9 mouse cellular contexts compared by ENCODE assay signal in genomic region chr9:109000726-109001125, GRCm38 (mm10). TPM values are rescaled to one million over a fixed set of nuclear protein-coding genes. Genes with fewer than 3 reads are reported as not detected.
DNase-seq lines count a peak whose midpoint lies in the region; ATAC-seq and TF ChIP-seq lines count a peak whose summit lies in the region.
"Had no signal": no experiment of that assay in that cellular context is flagged by ENCODE, and none has a peak within 500 bp of the region (broad histone marks: within the 10 kb centered on the region; RNA-seq: fewer than 3 reads in every experiment).

No protein-coding gene starts in this region.

- no peaks in the 10 kb centered on the region for H3K27me3 ChIP-seq in MEL (ENCODE audit: control insufficient read depth in 1 of 2, insufficient read depth in 2 of 2, low read length in 2 of 2)
- H3K27me3 ChIP-seq in intestine, embryonic 15.5 days (replicated peaks) = no peaks in the 10 kb centered on the region
- no peaks in the 10 kb centered on the region for H3K27me3 ChIP-seq in liver, embryonic 13.5 days
- H3K27me3 ChIP-seq in neural tube, embryonic 13.5 days = no peaks in the 10 kb centered on the region

- no peak overlapping the region for H3K9ac ChIP-seq in MEL (ENCODE audit: control insufficient read depth, low read depth, low read length, poor library complexity, severe bottlenecking)
- no peak overlapping the region for H3K9ac ChIP-seq in intestine, embryonic 15.5 days
- H3K9ac ChIP-seq in liver, embryonic 13.5 days = no peak overlapping the region
- no peak overlapping the region for H3K9ac ChIP-seq in neural tube, embryonic 13.5 days

- 12% methylated on average over 3 of the region's 3 CpGs for WGBS in intestine, embryonic 15.5 days
- WGBS in liver, embryonic 13.5 days (ENCODE audit: insufficient replicate concordance) = 6% methylated on average over 3 of the region's 3 CpGs
- WGBS in neural tube, embryonic 13.5 days = 7% methylated on average over 3 of the region's 3 CpGs

- H3K4me3 ChIP-seq in MEL (ENCODE audit: control insufficient read depth in 1 of 2, insufficient read depth in 1 of 2, low read depth in 2 of 2, low read length in 2 of 2) = no peak overlapping the region
- no peak overlapping the region for H3K4me3 ChIP-seq in intestine, embryonic 15.5 days (replicated peaks)
- H3K4me3 ChIP-seq in liver, embryonic 13.5 days (replicated peaks) = no peak overlapping the region
- no peak overlapping the region for H3K4me3 ChIP-seq in neural tube, embryonic 13.5 days

- peaks cover 6 to 22% of the 10 kb centered on the region in 2 experiments for H3K4me1 ChIP-seq in MEL (ENCODE audit: control insufficient read depth in 1 of 2, insufficient read depth in 2 of 2, low read length in 2 of 2)
- H3K4me1 ChIP-seq in intestine, embryonic 15.5 days (replicated peaks) = peaks cover 4% of the 10 kb centered on the region; the same call in 1 of the 2 replicates
- H3K4me1 ChIP-seq in liver, embryonic 13.5 days (replicated peaks) = peaks cover 18% of the 10 kb centered on the region
- 0 out of 2 replicates have a peak, but pooled peaks cover 6% of the 10 kb centered on the region for H3K4me1 ChIP-seq in neural tube, embryonic 13.5 days (replicated peaks)

- H3K79me2 ChIP-seq in MEL (ENCODE audit: control insufficient read depth, insufficient read depth, low read length, poor library complexity) = no peaks in the 10 kb centered on the region

- H3K36me3 ChIP-seq in MEL (ENCODE audit: control insufficient read depth in 1 of 2, insufficient read depth in 2 of 2, low read length in 2 of 2) = peaks cover 0 to 13% of the 10 kb centered on the region in 2 experiments; a peak in 2 of 4 replicates
- no peaks in the 10 kb centered on the region for H3K36me3 ChIP-seq in intestine, embryonic 15.5 days
- no peaks in the 10 kb centered on the region for H3K36me3 ChIP-seq in liver, embryonic 13.5 days
- H3K36me3 ChIP-seq in neural tube, embryonic 13.5 days = peaks cover 12% of the 10 kb centered on the region

- TF ChIP-seq EP300 in MEL (IDR thresholded peaks at IDR 0.05; ENCODE audit: low read depth in 1 of 2, low read length in 2 of 2) = no peak

- peak; percentile 95 to 99 (median 97) for TF ChIP-seq CTCF in MEL (IDR thresholded peaks at IDR 0.05 in 2 of 3, conservative IDR thresholded peaks at IDR 0.05 in 1 of 3; ENCODE audit: control insufficient read depth in 1 of 3, insufficient read depth in 1 of 3, low read depth in 2 of 3, low read length in 3 of 3, poor library complexity in 1 of 3, severe bottlenecking in 1 of 3)

- no peak overlapping the region for H3K27ac ChIP-seq in MEL (ENCODE audit: control insufficient read depth, low read depth, low read length)
- no peak overlapping the region for H3K27ac ChIP-seq in intestine, embryonic 15.5 days
- no peak overlapping the region for H3K27ac ChIP-seq in liver, embryonic 13.5 days
- no peak overlapping the region for H3K27ac ChIP-seq in neural tube, embryonic 13.5 days (replicated peaks)

- peak; percentile 45 for ATAC-seq in intestine, embryonic 15.5 days
- ATAC-seq in liver, embryonic 13.5 days (ENCODE audit: low read depth) = peak; percentile 29
- peak; percentile 38; the same call in 1 of the 2 replicates for ATAC-seq in neural tube, embryonic 13.5 days (ENCODE audit: low read depth)

- DNase-seq in B cell, adult 2 months = peak; percentile 85 to 86
- DNase-seq in MEL (ENCODE audit: low read depth, low spot score) = peak; percentile 88
- peak; percentile 62 for DNase-seq in cerebellum, adult 8-10 months
- peak; percentile 69 for DNase-seq in forelimb bud, embryonic 11.5 days (ENCODE audit: low read depth, low spot score)
- DNase-seq in liver, embryonic 13.5 days = peak; percentile 47
- peak; percentile 15 to 62 for DNase-seq in thymus, postnatal 10 days (ENCODE audit: low spot score in 2 of 2)

- H3K9me3 ChIP-seq in MEL (replicated peaks; ENCODE audit: insufficient read depth, low read length) = no peaks in the 10 kb centered on the region
- no peaks in the 10 kb centered on the region for H3K9me3 ChIP-seq in intestine, embryonic 15.5 days
- no peaks in the 10 kb centered on the region for H3K9me3 ChIP-seq in liver, embryonic 13.5 days (replicated peaks)
- H3K9me3 ChIP-seq in neural tube, embryonic 13.5 days = no peaks in the 10 kb centered on the region

- TF ChIP-seq POLR2A in MEL (IDR thresholded peaks at IDR 0.05; ENCODE audit: control insufficient read depth in 1 of 2, insufficient read depth in 1 of 2, low read depth in 1 of 2, low read length in 2 of 2, poor library complexity in 1 of 2) = no peak

- peak; percentile 87 for TF ChIP-seq RAD21 in MEL (IDR thresholded peaks at IDR 0.05; ENCODE audit: low read depth, low read length)

- no peak overlapping the region for H3K4me2 ChIP-seq in intestine, embryonic 15.5 days (replicated peaks)
- H3K4me2 ChIP-seq in liver, embryonic 13.5 days = no peak overlapping the region
- no peak overlapping the region for H3K4me2 ChIP-seq in neural tube, embryonic 13.5 days

TF ChIP-seq in MEL, 35 proteins besides CTCF, POLR2A, EP300 and RAD21:
- TF ChIP-seq CHD2 (IDR thresholded peaks at IDR 0.05; ENCODE audit: low read length) (no peak), ZC3H11A (IDR thresholded peaks at IDR 0.05; ENCODE audit: low read depth, low read length) (peak; percentile 61), SMC3 (IDR thresholded peaks at IDR 0.05; ENCODE audit: low read depth, low read length) (peak; percentile 76)
TF ChIP-seq in MEL: peak in this region for 2.

RNA-seq across cellular contexts. Expression of gene Pfkfb4, which starts 9.1 kb away (rescaled TPM):
- total RNA-seq in MEL (2012; rRNA removed) = 3.2 and 5.1 TPM in 2 replicates
- 1 to 10 TPM in 1 of 2 experiments, not detected in 1; 6.4 TPM for polyA plus RNA-seq in MEL (2012; ENCODE audit: insufficient read depth in 1 of 2, insufficient read length in 2 of 2, low read depth in 1 of 2, low replicate concordance in 2 of 2, missing spikeins in 1 of 2)
- 11.5 and 17.0 TPM in 2 replicates for polyA plus RNA-seq in intestine, embryonic 15.5 days (2015; fragmentation: Nextera tagmentation; extraction: Ambion mirVana)
- 2.3 and 2.5 TPM in 2 replicates for polyA plus RNA-seq in liver, embryonic 13.5 days (2015; fragmentation: Nextera tagmentation; extraction: Ambion mirVana)
- 19.9 and 22.4 TPM in 2 replicates for polyA plus RNA-seq in neural tube, embryonic 13.5 days (2015; fragmentation: Nextera tagmentation; extraction: Ambion mirVana)

RNA-seq across cellular contexts. Expression of gene Ucn2, which starts 14.9 kb away (rescaled TPM):
- total RNA-seq in MEL (2012; rRNA removed) = 0.12 TPM in 1 of 2 replicates, not detected in the other
- under 1 TPM in 1 of 2 experiments, not detected in 1; 0.19 TPM for polyA plus RNA-seq in MEL (2012; ENCODE audit: insufficient read depth in 1 of 2, insufficient read length in 2 of 2, low read depth in 1 of 2, low replicate concordance in 2 of 2, missing spikeins in 1 of 2)
- polyA plus RNA-seq in intestine, embryonic 15.5 days (2015; fragmentation: Nextera tagmentation; extraction: Ambion mirVana) = not detected in 2 replicates
- not detected in 2 replicates for polyA plus RNA-seq in liver, embryonic 13.5 days (2015; fragmentation: Nextera tagmentation; extraction: Ambion mirVana)
- polyA plus RNA-seq in neural tube, embryonic 13.5 days (2015; fragmentation: Nextera tagmentation; extraction: Ambion mirVana) = not detected in 2 replicates
- polyA plus RNA-seq: heart, embryonic 14.5 days had no signal

RNA-seq across cellular contexts. Expression of gene Shisa5, which starts 37.6 kb away (rescaled TPM):
- 38.3 and 41.0 TPM in 2 replicates for total RNA-seq in MEL (2012; rRNA removed)
- polyA plus RNA-seq in MEL (2012; ENCODE audit: insufficient read depth in 1 of 2, insufficient read length in 2 of 2, low read depth in 1 of 2, low replicate concordance in 2 of 2, missing spikeins in 1 of 2) = 10 to 100 TPM in 1 of 2 experiments, not detected in 1; 71.7 TPM
- 112 and 121 TPM in 2 replicates for polyA plus RNA-seq in intestine, embryonic 15.5 days (2015; fragmentation: Nextera tagmentation; extraction: Ambion mirVana)
- 20.0 and 21.8 TPM in 2 replicates for polyA plus RNA-seq in liver, embryonic 13.5 days (2015; fragmentation: Nextera tagmentation; extraction: Ambion mirVana)
- 58.7 and 59.9 TPM in 2 replicates for polyA plus RNA-seq in neural tube, embryonic 13.5 days (2015; fragmentation: Nextera tagmentation; extraction: Ambion mirVana)

RNA-seq across cellular contexts. Expression of gene Col7a1, which starts 47.3 kb away (rescaled TPM):
- 0.78 and 1.2 TPM in 2 replicates for total RNA-seq in MEL (2012; rRNA removed)
- polyA plus RNA-seq in MEL (2012; ENCODE audit: insufficient read depth in 1 of 2, insufficient read length in 2 of 2, low read depth in 1 of 2, low replicate concordance in 2 of 2, missing spikeins in 1 of 2) = 1 to 10 TPM in 1 of 2 experiments, not detected in 1; 2.6 TPM
- 0.85 and 2.4 TPM in 2 replicates for polyA plus RNA-seq in intestine, embryonic 15.5 days (2015; fragmentation: Nextera tagmentation; extraction: Ambion mirVana)
- polyA plus RNA-seq in liver, embryonic 13.5 days (2015; fragmentation: Nextera tagmentation; extraction: Ambion mirVana) = 0.28 and 0.38 TPM in 2 replicates
- polyA plus RNA-seq in neural tube, embryonic 13.5 days (2015; fragmentation: Nextera tagmentation; extraction: Ambion mirVana) = 1.7 and 2.2 TPM in 2 replicates

RNA-seq across cellular contexts. Expression of gene Trex1, which starts 58.8 kb away (rescaled TPM):
- 8.9 and 10.0 TPM in 2 replicates for total RNA-seq in MEL (2012; rRNA removed)
- polyA plus RNA-seq in MEL (2012; ENCODE audit: insufficient read depth in 1 of 2, insufficient read length in 2 of 2, low read depth in 1 of 2, low replicate concordance in 2 of 2, missing spikeins in 1 of 2) = 10 to 100 TPM in 1 of 2 experiments, not detected in 1; 17.0 TPM
- polyA plus RNA-seq in intestine, embryonic 15.5 days (2015; fragmentation: Nextera tagmentation; extraction: Ambion mirVana) = 12.5 and 13.4 TPM in 2 replicates
- 7.4 and 8.9 TPM in 2 replicates for polyA plus RNA-seq in liver, embryonic 13.5 days (2015; fragmentation: Nextera tagmentation; extraction: Ambion mirVana)
- 12.4 and 15.0 TPM in 2 replicates for polyA plus RNA-seq in neural tube, embryonic 13.5 days (2015; fragmentation: Nextera tagmentation; extraction: Ambion mirVana)
